Mouse (Mus musculus) gastrocnemius, postnatal 10 days (tissue): ENCODE results near the gene Swi5. TPM values are rescaled to one million over a fixed set of nuclear protein-coding genes. Genes with fewer than 3 reads are reported as not detected.

Experiments
- microRNA-seq, 2 experiments: library from miRNA; unstranded; fragments of <30 nt; microRNA quantifications; one replicate each; pipeline ENCODE4 v1.2.0; 2021
- total RNA-seq, 2 experiments: library from RNA; stranded (reverse); gene quantifications; 2 replicates each; pipeline ENCODE4 v1.2.3; 2021

The Swi5 gene
- total RNA-seq, 2 experiments from 2014 or later: 140 to 148 TPM

Small RNA genes lying within 50 kb of the gene (microRNA-seq; reads per million reads assigned to microRNA genes)
- gene Gm23363 (0 to 0.64 reads per million in 2 experiments), gene Mir199b (90.3 to 131 reads per million in 2 experiments)

Other genes with a start within 250 kb of the Swi5 start
- gene Fam78a, start 203.2 kb downstream of the Swi5 start, total RNA-seq: 10 to 100 TPM; 23.9 to 25.2 TPM
- 100 to 1,000 TPM in 1 of 2 experiments, 10 to 100 TPM in 1; 90.3 to 101 TPM for gene Plpp7, start 192.5 kb downstream of the Swi5 start, total RNA-seq
- gene Prrc2b, start 137.0 kb downstream of the Swi5 start, total RNA-seq: 100 to 1,000 TPM; 104 to 111 TPM
- 10 to 100 TPM; 16.0 to 17.2 TPM for gene Pomt1, start 51.5 kb downstream of the Swi5 start, total RNA-seq
- gene Uck1, start 27.9 kb downstream of the Swi5 start, total RNA-seq: 10 to 100 TPM; 18.0 to 20.2 TPM
- 10 to 100 TPM; 71.3 to 76.5 TPM for gene Golga2, start 691 bp downstream of the Swi5 start, total RNA-seq
- gene Ciz1, start 64.3 kb upstream of the Swi5 start, total RNA-seq: 10 to 100 TPM; 31.2 to 47.2 TPM
- 10 to 100 TPM; 18.9 to 25.7 TPM for gene Dnm1, start 65.3 kb upstream of the Swi5 start, total RNA-seq
- gene 1110008P14Rik, start 93.9 kb upstream of the Swi5 start, total RNA-seq: 10 to 100 TPM; 52.6 to 53.7 TPM
- 1 to 10 TPM; 3.5 to 6.7 TPM for gene Lcn2, start 100.2 kb upstream of the Swi5 start, total RNA-seq
- 10 to 100 TPM; 38.1 to 40.7 TPM for gene Ptges2, start 107.8 kb upstream of the Swi5 start, total RNA-seq
- 1 to 10 TPM; 3.0 to 3.1 TPM for gene Naif1, start 162.4 kb upstream of the Swi5 start, total RNA-seq
- gene Slc25a25, start 163.4 kb upstream of the Swi5 start, total RNA-seq: 10 to 100 TPM; 16.1 to 31.1 TPM
- gene Fam102a, start 247.3 kb upstream of the Swi5 start, total RNA-seq: 1 to 10 TPM; 5.5 to 8.6 TPM